Mouse (Mus musculus) hindbrain, postnatal 0 days (tissue): ENCODE measurements at regions not wholly inside any gene's neighbourhood (a gene's known extent, or its start where the extent isn't known, plus 50 kb on each side); places are given as distances from the start of the nearest gene placed in this dataset.
"Not testable (repeated sequence)": the region's sequence is repeated elsewhere in the genome, so short reads cannot be mapped to it uniquely, and the experiment has no call there.

Source experiments
- ATAC-seq: fragments of 200-750 bp; cut with Nextera tagmentation; 2 replicates; pipeline ENCODE4 v1.8.0; 2017; ENCODE audit warnings: mild to moderate bottlenecking, moderate TSS enrichment, moderate library complexity
- DNase-seq: peaks from one replicate; pipeline ENCODE4 v3.0.0-alpha.2; 2015; ENCODE audit warnings: low spot score
- H3K27ac ChIP-seq: fragments of 300-500 bp; sonication (generic); 2 replicates; pipeline ENCODE4 v1.5.1; 2014; ENCODE audit warnings: mild to moderate bottlenecking
- H3K27me3 ChIP-seq: fragments of 300-500 bp; sonication (generic); 2 replicates; pipeline ENCODE4 v1.6.1; 2014; ENCODE audit warnings: low read length, mixed read lengths; ENCODE audit not compliant: insufficient read depth
- H3K36me3 ChIP-seq: fragments of 300-500 bp; sonication (generic); 2 replicates; pipeline ENCODE4 v1.6.1; 2014; ENCODE audit warnings: low read length, mixed read lengths; ENCODE audit not compliant: insufficient read depth
- H3K4me1 ChIP-seq: fragments of 300-500 bp; sonication (generic); 2 replicates; pipeline ENCODE4 v1.6.1; 2014; ENCODE audit warnings: antibody characterized with exemption, low read length, mixed read lengths; ENCODE audit not compliant: insufficient read depth
- H3K4me2 ChIP-seq: fragments of 300-500 bp; sonication (generic); 2 replicates; pipeline ENCODE4 v1.6.1; 2014; ENCODE audit warnings: low read depth, mild to moderate bottlenecking, low read length, moderate library complexity, mixed read lengths
- H3K4me3 ChIP-seq: fragments of 300-500 bp; sonication (generic); 2 replicates; pipeline ENCODE4 v1.5.1; 2014; ENCODE audit warnings: low read length
- H3K9ac ChIP-seq: fragments of 300-500 bp; sonication (generic); replicated peaks from 2 replicates; pipeline ENCODE4 v1.6.1; 2014; ENCODE audit warnings: mild to moderate bottlenecking, low read length, moderate library complexity, mixed read lengths
- H3K9me3 ChIP-seq: fragments of 300-500 bp; sonication (generic); 2 replicates; pipeline ENCODE4 v1.6.1; 2016; ENCODE audit warnings: low read length, mixed read lengths
- CTCF ChIP-seq: IDR thresholded peaks from 2 replicates; pipeline ENCODE4 v1.5.1; 2016; ENCODE audit warnings: antibody characterized with exemption, control low read depth, low read depth
- WGBS: fragments of 180-500 bp; shearing (Covaris S2); extraction: QIAGEN DNeasy Blood & Tissue Kit; methylation state at CpG from one replicate; pipeline ENCODE4 v1.1.7; 2014; 5-methylcytosine and 5-hydroxymethylcytosine counted together

GRCm38 (mm10) chr11:29628476-29628875, 64.3 kb upstream of the Rtn4 start:
- Histone ChIP-seq H3K9ac (no peak overlapping the region), H3K36me3 (no peaks in the 10 kb centered on the region), H3K4me3 (no peak overlapping the region), H3K27me3 (no peaks in the 10 kb centered on the region), H3K4me1 (no peaks in the 10 kb centered on the region), H3K27ac (no peak overlapping the region), H3K4me2 (no peak overlapping the region), H3K9me3 (no peaks in the 10 kb centered on the region)
- WGBS = 44% methylated on average over 2 of the region's 2 CpGs
- DNase-seq (no peak), ATAC-seq (no peak)
- TF ChIP-seq CTCF = no peak

GRCm38 (mm10) chr11:29632486-29632885, 60.3 kb upstream of the Rtn4 start:
- DNase-seq (no peak), ATAC-seq (no peak)
- Histone ChIP-seq H3K4me1 (no peaks in the 10 kb centered on the region), H3K27ac (no peak overlapping the region), H3K4me2 (no peak overlapping the region), H3K4me3 (no peak overlapping the region), H3K9me3 (no peaks in the 10 kb centered on the region), H3K9ac (no peak overlapping the region), H3K36me3 (no peaks in the 10 kb centered on the region), H3K27me3 (no peaks in the 10 kb centered on the region)
- WGBS = 76% methylated on average over 1 of the region's 1 CpGs
- TF ChIP-seq CTCF = no peak

DNA sequence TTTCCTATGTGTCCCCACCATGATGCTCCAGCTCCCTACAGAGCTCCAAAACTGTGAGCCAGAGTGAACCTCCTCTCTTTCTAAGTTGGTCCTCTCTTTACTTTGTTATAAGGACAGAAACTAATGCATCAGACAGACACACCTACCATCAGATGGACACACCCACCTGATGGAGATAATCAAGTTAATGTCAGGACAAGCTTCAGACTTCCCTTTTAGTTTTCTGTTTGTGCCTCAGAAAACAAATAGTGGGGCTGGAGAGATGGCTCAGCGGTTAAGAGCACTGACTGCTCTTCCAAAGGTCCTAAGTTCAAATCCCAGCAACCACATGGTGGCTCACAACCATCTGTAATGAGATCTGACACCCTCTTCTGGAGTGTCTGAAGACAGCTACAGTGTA, 59.5 kb upstream of the Rtn4 start:
- not testable (repeated sequence) for ATAC-seq, H3K4me2 ChIP-seq, DNase-seq, H3K9me3 ChIP-seq, H3K9ac ChIP-seq, H3K4me1 ChIP-seq, H3K27ac ChIP-seq, H3K4me3 ChIP-seq, H3K27me3 ChIP-seq, H3K36me3 ChIP-seq
- WGBS = 78% methylated on average over 1 of the region's 1 CpGs

GRCm38 (mm10) chr11:29636759-29637200, 56.0 kb upstream of the Rtn4 start:
- ATAC-seq = peak; percentile 69; the same call in 1 of the 2 replicates

DNA sequence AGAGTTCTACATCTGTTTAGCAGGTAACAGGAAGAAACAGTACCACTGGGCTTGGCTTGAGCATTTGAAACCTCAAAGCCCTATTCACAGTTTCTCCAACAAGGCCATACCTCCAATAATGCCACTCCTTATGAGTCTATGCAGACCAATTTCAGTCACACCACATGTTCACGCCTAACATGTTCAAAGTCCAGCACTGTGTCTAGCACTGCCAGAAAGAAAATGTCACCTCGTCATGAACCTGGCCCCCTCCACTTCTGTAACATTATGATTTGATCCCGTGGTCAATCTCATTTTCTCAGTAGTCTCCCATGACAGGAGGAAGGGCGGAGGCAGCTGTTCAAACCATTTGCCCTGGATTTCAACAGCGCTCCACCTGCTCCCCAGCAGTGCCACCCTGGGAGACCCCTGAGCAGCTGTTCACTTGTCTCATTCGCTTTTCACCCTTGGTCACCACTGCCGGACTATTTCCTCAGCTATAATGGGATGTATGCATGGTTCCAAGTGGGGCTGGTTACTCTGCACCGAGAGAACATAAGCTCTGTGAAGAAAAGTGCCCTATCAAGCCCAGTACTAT, 54.6 kb upstream of the Rtn4 start:
- no peak for TF ChIP-seq CTCF
- Histone ChIP-seq H3K9ac (no peak overlapping the region), H3K4me3 (no peak overlapping the region), H3K27ac (no peak overlapping the region), H3K4me2 (no peak overlapping the region), H3K9me3 (no peaks in the 10 kb centered on the region), H3K4me1 (peaks cover 3% of the 10 kb centered on the region; the same call in 1 of the 2 replicates), H3K27me3 (no peaks in the 10 kb centered on the region), H3K36me3 (no peaks in the 10 kb centered on the region)
- ATAC-seq (peak; percentile 38; the same call in 1 of the 2 replicates), DNase-seq (no peak)
- 69% methylated on average over 8 of the region's 8 CpGs for WGBS

More at GRCm38 (mm10) chr11:29636759-29637200, 56.0 kb upstream of the Rtn4 start:
- peaks cover 3% of the 10 kb centered on the region; the same call in 1 of the 2 replicates for H3K4me1 ChIP-seq
- no peak overlapping the region for H3K27ac ChIP-seq
- WGBS = 23% methylated on average over 6 of the region's 6 CpGs
- H3K9me3 ChIP-seq = no peaks in the 10 kb centered on the region
- no peaks in the 10 kb centered on the region for H3K36me3 ChIP-seq
- H3K27me3 ChIP-seq = no peaks in the 10 kb centered on the region
- no peak overlapping the region for H3K4me2 ChIP-seq
- peak; percentile 16 for DNase-seq
- H3K4me3 ChIP-seq = no peak overlapping the region
- H3K9ac ChIP-seq = no peak overlapping the region
- TF ChIP-seq CTCF = no peak

DNA sequence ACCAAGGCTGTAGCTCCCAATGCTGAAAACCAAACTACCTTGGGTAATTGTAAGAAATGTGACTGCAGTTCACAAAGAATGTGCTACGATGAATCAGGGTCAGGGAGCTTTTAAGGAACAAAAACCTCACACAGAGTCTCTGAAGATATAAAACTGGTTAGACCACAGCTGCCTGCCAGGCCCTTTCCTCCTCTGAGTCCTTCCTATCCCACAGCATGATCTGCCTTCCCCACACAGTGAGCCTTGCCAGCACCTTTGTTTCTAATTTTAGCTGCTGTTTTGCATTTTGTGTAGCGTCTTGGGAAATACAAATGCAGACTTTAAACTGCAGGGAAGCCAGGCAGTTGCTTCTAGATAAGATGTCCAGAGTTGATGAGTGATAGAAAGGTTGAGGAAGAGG, 53.9 kb upstream of the Rtn4 start:
- no peak for TF ChIP-seq CTCF
- H3K36me3 ChIP-seq = no peaks in the 10 kb centered on the region
- WGBS = 19% methylated on average over 2 of the region's 2 CpGs
- no peak overlapping the region for H3K4me3 ChIP-seq
- H3K4me1 ChIP-seq = peaks cover 3% of the 10 kb centered on the region; the same call in 1 of the 2 replicates
- no peaks in the 10 kb centered on the region for H3K27me3 ChIP-seq
- H3K9me3 ChIP-seq = no peaks in the 10 kb centered on the region
- ATAC-seq = no peak
- H3K4me2 ChIP-seq = no peak overlapping the region
- no peak overlapping the region for H3K27ac ChIP-seq
- no peak overlapping the region for H3K9ac ChIP-seq
- no peak for DNase-seq
